Mouse (Mus musculus) small intestine, adult 2 months (tissue): ENCODE results near the gene Bmf.

Experiments
- CTCF ChIP-seq: fragments of 200-500 bp; IDR thresholded peaks from 2 replicates; pipeline ENCODE4 v1.5.1; 2012; ENCODE audit warnings: low read depth, mild to moderate bottlenecking, control low read depth, inconsistent platforms, low read length, moderate library complexity, mixed read lengths; ENCODE audit not compliant: insufficient replicate concordance, insufficient read length; ENCODE audit errors: extremely low read depth
- POLR2A ChIP-seq: fragments of 200-500 bp; IDR thresholded peaks from 2 replicates; pipeline ENCODE4 v1.6.1; 2012; ENCODE audit warnings: low read depth, mild to moderate bottlenecking, control low read depth, inconsistent platforms, low read length, moderate library complexity

DNA sequence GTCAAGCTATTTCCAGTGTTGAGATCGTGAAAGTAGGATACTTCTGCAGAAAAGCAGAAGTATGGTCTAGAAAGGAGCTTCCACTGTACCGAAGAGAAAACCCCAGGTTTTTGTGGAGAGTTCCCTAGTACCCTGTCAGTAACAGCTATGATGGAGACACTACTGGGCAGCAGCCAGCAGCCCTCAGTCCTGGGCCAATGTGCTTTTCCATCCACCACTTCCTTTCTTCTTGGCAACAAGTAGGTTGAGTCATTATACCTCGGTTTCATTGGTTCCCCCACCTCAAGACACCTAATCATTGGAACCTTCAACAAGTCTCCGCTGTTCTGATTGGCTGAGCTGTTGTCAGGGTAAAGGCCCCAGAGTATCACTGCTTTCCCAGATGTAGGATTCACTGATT lies 41.6 kb upstream of the Bmf start:
- TF ChIP-seq POLR2A (no peak), CTCF (no peak)
